Mouse (Mus musculus) intestine, postnatal 0 days (tissue): ENCODE measurements at regions not wholly inside any gene's neighbourhood (a gene's known extent, or its start where the extent isn't known, plus 50 kb on each side); places are given as distances from the start of the nearest gene placed in this dataset.

Source experiments
- ATAC-seq: fragments of 200-750 bp; cut with Nextera tagmentation; 2 replicates; pipeline ENCODE4 v1.8.0; 2017; ENCODE audit warnings: mild to moderate bottlenecking, moderate TSS enrichment, moderate library complexity
- H3K27ac ChIP-seq: fragments of 300-500 bp; sonication (generic); 2 replicates; pipeline ENCODE4 v1.5.1; 2014; ENCODE audit warnings: mild to moderate bottlenecking, low read depth, low read length, moderate library complexity
- H3K27me3 ChIP-seq: fragments of 300-500 bp; sonication (generic); replicated peaks from 2 replicates; pipeline ENCODE4 v1.6.1; 2014; ENCODE audit warnings: low read length, mixed read lengths; ENCODE audit not compliant: control insufficient read depth, insufficient read depth
- H3K36me3 ChIP-seq: fragments of 300-500 bp; sonication (generic); 2 replicates; pipeline ENCODE4 v1.6.1; 2014; ENCODE audit warnings: mild to moderate bottlenecking, moderate library complexity; ENCODE audit not compliant: control insufficient read depth, insufficient read depth
- H3K4me1 ChIP-seq: fragments of 300-500 bp; sonication (generic); replicated peaks from 2 replicates; pipeline ENCODE4 v1.6.1; 2014; ENCODE audit warnings: antibody characterized with exemption, low read length, mixed read lengths; ENCODE audit not compliant: control insufficient read depth, insufficient read depth
- H3K4me2 ChIP-seq: fragments of 300-500 bp; sonication (generic); replicated peaks from 2 replicates; pipeline ENCODE4 v1.6.1; 2014; ENCODE audit warnings: low read depth, mild to moderate bottlenecking, moderate library complexity
- H3K4me3 ChIP-seq: fragments of 300-500 bp; sonication (generic); 2 replicates; pipeline ENCODE4 v1.5.1; 2014; ENCODE audit warnings: low read depth, low read length
- H3K9ac ChIP-seq: fragments of 300-500 bp; sonication (generic); 2 replicates; pipeline ENCODE4 v1.6.1; 2014; ENCODE audit warnings: mild to moderate bottlenecking, low read depth, low read length
- H3K9me3 ChIP-seq: fragments of 300-500 bp; sonication (generic); 2 replicates; pipeline ENCODE4 v1.6.1; 2016; ENCODE audit warnings: mixed run types; ENCODE audit not compliant: control insufficient read depth
- CTCF ChIP-seq: sonication (generic); IDR thresholded peaks from 2 replicates; pipeline ENCODE4 v1.5.1; 2016; ENCODE audit warnings: low read depth, mild to moderate bottlenecking, control low read depth, antibody characterized with exemption, moderate library complexity
- WGBS: fragments of 180-500 bp; shearing (Covaris S2); extraction: QIAGEN DNeasy Blood & Tissue Kit; methylation state at CpG from one replicate; pipeline ENCODE4 v1.1.7; 2014; 5-methylcytosine and 5-hydroxymethylcytosine counted together

DNA sequence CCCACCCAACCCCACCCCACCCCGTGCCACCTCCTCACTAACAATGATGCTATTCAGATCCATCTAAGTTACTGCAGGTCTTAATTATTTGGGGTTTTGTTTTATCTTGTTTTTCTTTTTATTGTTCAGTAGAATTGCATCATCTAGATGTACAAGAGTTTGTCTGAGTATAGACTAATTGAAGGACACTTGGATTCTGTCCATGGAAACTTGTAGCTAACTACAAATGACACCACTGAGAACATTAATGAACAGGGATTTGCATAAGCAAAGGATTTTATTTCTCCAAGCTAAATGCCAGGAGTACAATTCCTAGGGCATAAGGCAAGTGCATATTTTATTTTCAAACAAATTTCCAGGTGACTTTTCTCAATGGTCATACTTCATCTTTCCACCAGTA lies 318.4 kb upstream of the Slc7a11 start:
- H3K27me3 ChIP-seq, result no peaks in the 10 kb centered on the region
- H3K4me2 ChIP-seq, result no peak overlapping the region
- H3K4me3 ChIP-seq, result no peak overlapping the region
- H3K4me1 ChIP-seq, result no peaks in the 10 kb centered on the region
- H3K9me3 ChIP-seq, result no peaks in the 10 kb centered on the region
- H3K27ac ChIP-seq, result no peak overlapping the region
- TF ChIP-seq CTCF, result no peak
- H3K36me3 ChIP-seq, result no peaks in the 10 kb centered on the region
- ATAC-seq, result no peak
- no peak overlapping the region for H3K9ac ChIP-seq
- 0% methylated on average over 1 of the region's 1 CpGs for WGBS

GRCm38 (mm10) chr3:50758106-50758505 lies 314.7 kb upstream of the Slc7a11 start:
- Histone ChIP-seq H3K4me1 (no peaks in the 10 kb centered on the region), H3K9ac (no peak overlapping the region), H3K36me3 (no peaks in the 10 kb centered on the region), H3K27ac (no peak overlapping the region), H3K27me3 (no peaks in the 10 kb centered on the region), H3K9me3 (no peaks in the 10 kb centered on the region), H3K4me2 (no peak overlapping the region), H3K4me3 (no peak overlapping the region)
- ATAC-seq, result no peak
- WGBS, result 82% methylated on average over 1 of the region's 1 CpGs
- no peak for TF ChIP-seq CTCF

GRCm38 (mm10) chr3:50737173-50737572 lies 293.8 kb upstream of the Slc7a11 start:
- no peak overlapping the region for H3K4me3 ChIP-seq
- H3K4me2 ChIP-seq, result no peak overlapping the region
- ATAC-seq, result no peak
- H3K9me3 ChIP-seq, result no peaks in the 10 kb centered on the region
- H3K27ac ChIP-seq, result no peak overlapping the region
- no peak for TF ChIP-seq CTCF
- H3K36me3 ChIP-seq, result no peaks in the 10 kb centered on the region
- no peaks in the 10 kb centered on the region for H3K27me3 ChIP-seq
- WGBS, result 74% methylated on average over 1 of the region's 1 CpGs
- no peaks in the 10 kb centered on the region for H3K4me1 ChIP-seq
- H3K9ac ChIP-seq, result no peak overlapping the region

DNA sequence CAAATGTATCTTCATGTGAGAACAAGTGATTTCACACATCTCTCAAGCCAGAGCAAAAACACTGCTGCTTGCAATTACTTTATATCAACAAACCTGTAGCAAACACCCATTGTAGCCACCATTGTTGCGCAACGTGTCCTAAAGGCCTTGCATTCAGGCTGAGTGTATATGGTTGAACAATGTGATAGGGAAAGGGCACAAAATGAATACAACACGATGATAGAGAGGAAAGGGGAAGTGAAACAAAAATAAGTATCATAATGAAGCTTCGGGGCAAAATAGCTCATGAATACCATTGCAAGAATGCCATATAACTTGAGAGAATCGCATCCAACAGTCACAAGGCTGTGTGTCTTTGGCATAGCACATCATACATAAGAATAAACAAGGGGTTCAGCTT lies 275.6 kb upstream of the Slc7a11 start:
- Histone ChIP-seq H3K27ac (no peak overlapping the region), H3K27me3 (no peaks in the 10 kb centered on the region), H3K9ac (no peak overlapping the region), H3K4me3 (no peak overlapping the region), H3K4me2 (no peak overlapping the region), H3K9me3 (no peaks in the 10 kb centered on the region), H3K4me1 (no peaks in the 10 kb centered on the region), H3K36me3 (no peaks in the 10 kb centered on the region)
- 76% methylated on average over 5 of the region's 5 CpGs for WGBS
- TF ChIP-seq CTCF, result no peak
- no peak for ATAC-seq

DNA sequence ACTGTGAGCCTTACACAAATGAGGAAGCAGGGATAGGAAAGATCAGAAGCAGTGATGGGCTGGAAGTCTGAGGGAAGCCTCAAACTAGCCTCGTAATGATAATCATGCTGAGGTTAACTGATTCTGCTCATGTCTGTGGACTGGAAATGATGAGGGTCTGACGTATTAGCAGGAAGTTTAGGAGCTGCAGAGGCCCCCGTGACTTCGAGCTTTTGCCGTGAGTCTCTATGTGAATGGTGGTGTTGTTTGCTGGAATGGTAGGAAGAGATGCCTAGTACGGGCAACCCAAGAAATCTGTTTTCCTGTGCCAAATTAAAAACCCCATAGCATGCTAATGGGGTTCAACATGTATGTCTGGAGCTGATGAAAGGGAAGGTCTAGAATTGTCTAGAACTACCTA lies 270.0 kb upstream of the Slc7a11 start:
- Histone ChIP-seq H3K27ac (no peak overlapping the region), H3K4me1 (no peaks in the 10 kb centered on the region), H3K9me3 (no peaks in the 10 kb centered on the region), H3K36me3 (no peaks in the 10 kb centered on the region), H3K4me2 (no peak overlapping the region), H3K27me3 (no peaks in the 10 kb centered on the region), H3K9ac (no peak overlapping the region), H3K4me3 (no peak overlapping the region)
- TF ChIP-seq CTCF, result no peak
- 95% methylated on average over 6 of the region's 6 CpGs for WGBS
- no peak for ATAC-seq

DNA sequence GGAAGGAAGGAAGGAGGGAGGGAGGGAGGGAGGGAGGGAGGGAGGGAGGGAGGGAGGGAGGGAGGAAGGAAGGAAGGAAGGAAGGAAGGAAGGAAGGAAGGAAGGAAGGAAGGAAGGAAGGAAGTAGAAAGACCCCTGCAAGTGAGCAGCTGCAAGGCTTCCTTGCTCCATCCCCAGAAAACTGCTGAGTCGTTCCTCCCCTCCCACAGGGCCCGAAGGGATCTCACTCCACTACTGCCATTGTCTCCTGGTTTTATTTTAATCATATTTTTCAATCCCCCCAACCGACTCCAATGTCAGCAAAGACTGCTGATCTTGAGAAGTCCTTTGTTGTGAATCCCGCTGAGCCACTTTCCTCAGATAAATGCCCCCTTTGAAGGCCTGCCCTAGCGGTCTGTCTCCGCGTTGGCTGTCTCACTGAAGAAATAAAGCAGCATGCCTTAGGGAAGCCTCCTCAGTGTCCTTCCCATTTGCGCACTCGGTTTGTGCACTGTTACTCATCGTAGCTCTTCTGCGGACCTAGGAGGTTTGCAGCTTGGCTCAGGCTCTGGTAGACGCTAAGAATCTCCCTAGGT lies 266.1 kb upstream of the Slc7a11 start:
- no peak overlapping the region for H3K4me2 ChIP-seq
- no peak overlapping the region for H3K27ac ChIP-seq
- H3K4me3 ChIP-seq, result no peak overlapping the region
- no peaks in the 10 kb centered on the region for H3K36me3 ChIP-seq
- no peak overlapping the region for H3K9ac ChIP-seq
- no peak for ATAC-seq
- H3K4me1 ChIP-seq, result no peaks in the 10 kb centered on the region
- no peaks in the 10 kb centered on the region for H3K27me3 ChIP-seq
- no peak for TF ChIP-seq CTCF
- no peaks in the 10 kb centered on the region for H3K9me3 ChIP-seq
- WGBS, result 34% methylated on average over 12 of the region's 12 CpGs

GRCm38 (mm10) chr3:50706707-50707106 lies 263.3 kb upstream of the Slc7a11 start:
- Histone ChIP-seq H3K4me3 (no peak overlapping the region), H3K4me2 (no peak overlapping the region), H3K9me3 (no peaks in the 10 kb centered on the region), H3K27me3 (no peaks in the 10 kb centered on the region), H3K36me3 (no peaks in the 10 kb centered on the region), H3K27ac (no peak overlapping the region), H3K4me1 (no peaks in the 10 kb centered on the region), H3K9ac (no peak overlapping the region)
- no peak for ATAC-seq
- WGBS, result 59% methylated on average over 2 of the region's 2 CpGs
- no peak for TF ChIP-seq CTCF
